Mouse (Mus musculus) E14TG2a.4 (cell line): ENCODE data around the gene Eps15l1.

Source experiments
- CTCF ChIP-seq: conservative IDR thresholded peaks from 2 replicates; pipeline ENCODE4 v1.5.1; 2014; ENCODE audit warnings: low read length
- NANOG ChIP-seq: IDR thresholded peaks from 2 replicates; pipeline ENCODE4 v1.6.1; 2014; ENCODE audit warnings: borderline replicate concordance, low read length, mixed read lengths
- POU5F1 ChIP-seq: IDR thresholded peaks from 2 replicates; pipeline ENCODE4 v1.6.1; 2014; ENCODE audit warnings: low read length, borderline replicate concordance

DNA sequence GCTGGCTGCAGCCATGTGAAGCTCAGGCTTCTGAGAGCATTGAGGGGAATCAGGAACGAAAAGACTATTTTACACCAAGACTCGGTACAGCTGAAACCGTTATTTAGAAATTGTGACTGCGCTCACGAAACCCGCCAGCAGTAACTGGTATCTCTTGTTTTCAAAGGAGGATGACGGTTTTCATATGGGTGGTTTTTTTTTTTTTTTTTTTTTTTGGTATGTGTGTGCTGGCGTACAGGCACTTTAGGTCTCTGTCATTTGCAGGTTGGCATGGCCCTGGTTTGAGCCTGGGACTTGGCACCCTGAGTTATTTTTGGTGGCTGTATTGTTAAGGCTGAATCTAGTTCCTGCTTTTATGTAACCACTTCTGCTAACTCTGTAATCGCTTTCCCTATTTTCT is 71.4 kb downstream of the Eps15l1 start:
- TF ChIP-seq CTCF (no peak), NANOG (no peak), POU5F1 (no peak)
